Mouse (Mus musculus) forebrain, embryonic 11.5 days (tissue): ENCODE measurements at regions not wholly inside any gene's neighbourhood (a gene's known extent, or its start where the extent isn't known, plus 50 kb on each side); places are given as distances from the start of the nearest gene placed in this dataset.
A peak's percentile ranks its signal among the peaks of the same experiment; 100 is the strongest.

Experiments used
- ATAC-seq: fragments of 200-750 bp; cut with Nextera tagmentation; replicated peaks from 2 replicates; pipeline ENCODE4 v1.8.0; 2017; ENCODE audit warnings: moderate TSS enrichment; ENCODE audit not compliant: low FRiP score
- DNase-seq: peaks from one replicate; pipeline ENCODE4 v3.0.0-alpha.2; 2017; ENCODE audit warnings: low spot score
- H3K27ac ChIP-seq: fragments of 300-500 bp; sonication (generic); 2 replicates; pipeline ENCODE4 v1.5.1; 2014; ENCODE audit warnings: low read depth, low read length
- H3K27me3 ChIP-seq: fragments of 300-500 bp; sonication (generic); 2 replicates; pipeline ENCODE4 v1.6.1; 2014; ENCODE audit warnings: mild to moderate bottlenecking, low read length, mixed read lengths; ENCODE audit not compliant: control insufficient read depth, insufficient read depth
- H3K36me3 ChIP-seq: fragments of 300-500 bp; sonication (generic); 2 replicates; pipeline ENCODE4 v1.6.1; 2014; ENCODE audit warnings: mild to moderate bottlenecking, low read length, moderate library complexity, mixed read lengths; ENCODE audit not compliant: control insufficient read depth, insufficient read depth
- H3K4me1 ChIP-seq: fragments of 300-500 bp; sonication (generic); replicated peaks from 2 replicates; pipeline ENCODE4 v1.6.1; 2014; ENCODE audit warnings: low read length, mixed read lengths; ENCODE audit not compliant: control insufficient read depth, insufficient read depth
- H3K4me2 ChIP-seq: fragments of 300-500 bp; sonication (generic); 2 replicates; pipeline ENCODE4 v1.6.1; 2014; ENCODE audit warnings: low read depth, mild to moderate bottlenecking, low read length, moderate library complexity, mixed read lengths; ENCODE audit not compliant: severe bottlenecking
- H3K4me3 ChIP-seq: fragments of 300-500 bp; sonication (generic); 2 replicates; pipeline ENCODE4 v1.5.1; 2014; ENCODE audit warnings: low read depth, low read length
- H3K9ac ChIP-seq: fragments of 300-500 bp; sonication (generic); 2 replicates; pipeline ENCODE4 v1.6.1; 2014; ENCODE audit warnings: low read length
- H3K9me3 ChIP-seq: fragments of 300-500 bp; sonication (generic); 2 replicates; pipeline ENCODE4 v1.6.1; 2016; ENCODE audit warnings: low read length, mixed read lengths; ENCODE audit not compliant: control insufficient read depth
- WGBS: fragments of 180-500 bp; shearing (Covaris S2); extraction: QIAGEN DNeasy Blood & Tissue Kit; methylation state at CpG from one replicate; pipeline ENCODE4 v1.1.7; 2014; 5-methylcytosine and 5-hydroxymethylcytosine counted together

- Histone ChIP-seq H3K36me3 (no peaks in the 10 kb centered on the region), H3K4me3 (no peak overlapping the region), H3K9me3 (no peaks in the 10 kb centered on the region), H3K4me2 (no peak overlapping the region), H3K27ac (no peak overlapping the region), H3K4me1 (no peaks in the 10 kb centered on the region), H3K27me3 (no peaks in the 10 kb centered on the region), H3K9ac (no peak overlapping the region)
- DNase-seq (no peak), ATAC-seq (no peak)
- WGBS, result 76% methylated on average over 2 of the region's 2 CpGs
These were observed 294.9 kb upstream of the Tbx18 start for GRCm38 (mm10) chr9:88025936-88026335.

- H3K36me3 ChIP-seq, result no peaks in the 10 kb centered on the region
- no peaks in the 10 kb centered on the region for H3K4me1 ChIP-seq
- 87% methylated on average over 6 of the region's 6 CpGs for WGBS
- no peak overlapping the region for H3K27ac ChIP-seq
- no peaks in the 10 kb centered on the region for H3K27me3 ChIP-seq
- H3K4me3 ChIP-seq, result no peak overlapping the region
- H3K9me3 ChIP-seq, result no peaks in the 10 kb centered on the region
- ATAC-seq (no peak), DNase-seq (no peak)
- no peak overlapping the region for H3K9ac ChIP-seq
- no peak overlapping the region for H3K4me2 ChIP-seq
These were observed 296.4 kb upstream of the Nt5e start for GRCm38 (mm10) chr9:88030509-88031148.

- 90% methylated on average over 7 of the region's 7 CpGs for WGBS
- no peaks in the 10 kb centered on the region for H3K9me3 ChIP-seq
- no peaks in the 10 kb centered on the region for H3K27me3 ChIP-seq
- no peaks in the 10 kb centered on the region for H3K4me1 ChIP-seq
- no peak overlapping the region for H3K4me3 ChIP-seq
- DNase-seq, result no peak
- no peak overlapping the region for H3K9ac ChIP-seq
- ATAC-seq, result no peak
- no peaks in the 10 kb centered on the region for H3K36me3 ChIP-seq
- no peak overlapping the region for H3K4me2 ChIP-seq
- H3K27ac ChIP-seq, result no peak overlapping the region
These were observed 289.4 kb upstream of the Nt5e start for GRCm38 (mm10) chr9:88037560-88037959.

- H3K4me3 ChIP-seq, result no peak overlapping the region
- ATAC-seq, result peak; percentile 93
- 21% methylated on average over 13 of the region's 13 CpGs for WGBS
- no peaks in the 10 kb centered on the region for H3K36me3 ChIP-seq
- H3K9ac ChIP-seq, result no peak overlapping the region; the same call in 1 of the 2 replicates
- H3K27ac ChIP-seq, result peak overlapping the region; percentile 31; the same call in 1 of the 2 replicates
- DNase-seq, result no peak
- no peaks in the 10 kb centered on the region for H3K9me3 ChIP-seq
- H3K4me2 ChIP-seq, result peak overlapping the region; percentile 21; the same call in 1 of the 2 replicates
- H3K4me1 ChIP-seq, result 0 out of 2 replicates have a peak, but pooled peaks cover 2% of the 10 kb centered on the region
- H3K27me3 ChIP-seq, result no peaks in the 10 kb centered on the region
These were observed 277.7 kb upstream of the Nt5e start for GRCm38 (mm10) chr9:88049270-88049669.

GRCm38 (mm10) chr9:88049792-88050191, 277.2 kb upstream of the Nt5e start:
- H3K4me2 ChIP-seq, result no peak overlapping the region
- H3K4me3 ChIP-seq, result no peak overlapping the region
- no peak overlapping the region for H3K9ac ChIP-seq
- H3K9me3 ChIP-seq, result no peaks in the 10 kb centered on the region
- H3K36me3 ChIP-seq, result no peaks in the 10 kb centered on the region
- H3K4me1 ChIP-seq, result 0 out of 2 replicates have a peak, but pooled peaks cover 2% of the 10 kb centered on the region
- 78% methylated on average over 4 of the region's 4 CpGs for WGBS
- DNase-seq, result no peak
- peak; percentile 60; the same call in 1 of the 2 replicates for ATAC-seq
- no peak overlapping the region for H3K27ac ChIP-seq
- H3K27me3 ChIP-seq, result no peaks in the 10 kb centered on the region

GRCm38 (mm10) chr9:88058551-88058950, 268.4 kb upstream of the Nt5e start:
- no peaks in the 10 kb centered on the region for H3K36me3 ChIP-seq
- ATAC-seq, result peak; percentile 44; the same call in 1 of the 2 replicates
- 0 out of 2 replicates have a peak, but pooled peaks cover 2% of the 10 kb centered on the region for H3K4me1 ChIP-seq
- no peaks in the 10 kb centered on the region for H3K27me3 ChIP-seq
- 47% methylated on average over 4 of the region's 4 CpGs for WGBS
- no peak overlapping the region for H3K4me2 ChIP-seq
- no peaks in the 10 kb centered on the region for H3K9me3 ChIP-seq
- no peak overlapping the region for H3K9ac ChIP-seq
- no peak for DNase-seq
- no peak overlapping the region for H3K27ac ChIP-seq
- H3K4me3 ChIP-seq, result no peak overlapping the region

- DNase-seq, result no peak
- peak; percentile 55; the same call in 1 of the 2 replicates for ATAC-seq
- no peak overlapping the region for H3K4me3 ChIP-seq
- no peak overlapping the region for H3K27ac ChIP-seq
- WGBS, result 71% methylated on average over 3 of the region's 3 CpGs
- H3K9me3 ChIP-seq, result no peaks in the 10 kb centered on the region
- 0 out of 2 replicates have a peak, but pooled peaks cover 2% of the 10 kb centered on the region for H3K4me1 ChIP-seq
- H3K9ac ChIP-seq, result no peak overlapping the region
- H3K4me2 ChIP-seq, result no peak overlapping the region
- no peaks in the 10 kb centered on the region for H3K27me3 ChIP-seq
- no peaks in the 10 kb centered on the region for H3K36me3 ChIP-seq
These were observed 268.0 kb upstream of the Nt5e start for GRCm38 (mm10) chr9:88059005-88059404.

- no peak for DNase-seq
- no peaks in the 10 kb centered on the region for H3K27me3 ChIP-seq
- peak; percentile 68 for ATAC-seq
- H3K4me3 ChIP-seq, result no peak overlapping the region
- no peak overlapping the region for H3K9ac ChIP-seq
- H3K9me3 ChIP-seq, result no peaks in the 10 kb centered on the region
- H3K4me1 ChIP-seq, result peaks cover 7% of the 10 kb centered on the region; the same call in 1 of the 2 replicates
- no peaks in the 10 kb centered on the region for H3K36me3 ChIP-seq
- no peak overlapping the region for H3K27ac ChIP-seq
- no peak overlapping the region for H3K4me2 ChIP-seq
- WGBS, result 21% methylated on average over 3 of the region's 3 CpGs
These were observed 262.9 kb upstream of the Nt5e start for GRCm38 (mm10) chr9:88063973-88064676.
